Mouse (Mus musculus): ENCODE data around the gene Celf5.

Gene Celf5

GRCm38 (mm10) chr10:81482533-81482889, at the start of gene Celf5:
Gene Celf5, minus strand, starts transcription at chr10:81482709.
- no peak for DNase-seq (ENCODE audit: extremely low spot score, low read depth, low spot score)

GRCm38 (mm10) chr10:81526779-81527178, 44.3 kb upstream of the Celf5 start:
- DNase-seq (ENCODE audit: extremely low spot score, low read depth, low spot score): peak; percentile 42

- no peak for DNase-seq (ENCODE audit: extremely low spot score, low read depth, low spot score)
Measured at GRCm38 (mm10) chr10:81525017-81525694, 42.6 kb upstream of the Celf5 start.

- no peak for DNase-seq (ENCODE audit: extremely low spot score, low read depth, low spot score)
Measured at GRCm38 (mm10) chr10:81524051-81524605, 41.6 kb upstream of the Celf5 start, which contains the start of gene Gna15. Gene Gna15, minus strand, starts transcription at chr10:81524225.

GRCm38 (mm10) chr10:81523570-81523969, 41.1 kb upstream of the Celf5 start:
- DNase-seq (ENCODE audit: extremely low spot score, low read depth, low spot score): no peak

- DNase-seq (ENCODE audit: extremely low spot score, low read depth, low spot score): no peak
Measured at GRCm38 (mm10) chr10:81523142-81523541, 40.6 kb upstream of the Celf5 start.

- DNase-seq (ENCODE audit: extremely low spot score, low read depth, low spot score): no peak
Measured at GRCm38 (mm10) chr10:81519978-81520365, 37.5 kb upstream of the Celf5 start.

- DNase-seq (ENCODE audit: extremely low spot score, low read depth, low spot score): no peak
Measured at GRCm38 (mm10) chr10:81519227-81519977, 36.9 kb upstream of the Celf5 start.

GRCm38 (mm10) chr10:81518546-81518945, 36.0 kb upstream of the Celf5 start:
- DNase-seq (ENCODE audit: extremely low spot score, low read depth, low spot score): no peak

- DNase-seq (ENCODE audit: extremely low spot score, low read depth, low spot score): no peak
Measured at GRCm38 (mm10) chr10:81517227-81517626, 34.7 kb upstream of the Celf5 start.

- DNase-seq (ENCODE audit: extremely low spot score, low read depth, low spot score): no peak
Measured at GRCm38 (mm10) chr10:81513798-81514197, 31.3 kb upstream of the Celf5 start.

- no peak for DNase-seq (ENCODE audit: extremely low spot score, low read depth, low spot score)
Measured at GRCm38 (mm10) chr10:81510246-81510810, 27.8 kb upstream of the Celf5 start.

- DNase-seq (ENCODE audit: extremely low spot score, low read depth, low spot score): no peak
Measured at GRCm38 (mm10) chr10:81507691-81508489, 25.4 kb upstream of the Celf5 start.

- no peak for DNase-seq (ENCODE audit: extremely low spot score, low read depth, low spot score)
Measured at GRCm38 (mm10) chr10:81507095-81507494, 24.6 kb upstream of the Celf5 start.

- no peak for DNase-seq (ENCODE audit: extremely low spot score, low read depth, low spot score)
Measured at GRCm38 (mm10) chr10:81505016-81505664, 22.6 kb upstream of the Celf5 start.

- no peak for DNase-seq (ENCODE audit: extremely low spot score, low read depth, low spot score)
Measured at GRCm38 (mm10) chr10:81502658-81503057, 20.1 kb upstream of the Celf5 start.

- no peak for DNase-seq (ENCODE audit: extremely low spot score, low read depth, low spot score)
Measured at GRCm38 (mm10) chr10:81501863-81502262, 19.4 kb upstream of the Celf5 start.

GRCm38 (mm10) chr10:81500032-81500431, 17.5 kb upstream of the Celf5 start, which contains the start of gene S1pr4:
Gene S1pr4, minus strand, starts transcription at chr10:81500132.
- DNase-seq (ENCODE audit: extremely low spot score, low read depth, low spot score): no peak

- no peak for DNase-seq (ENCODE audit: extremely low spot score, low read depth, low spot score)
Measured at GRCm38 (mm10) chr10:81499250-81499901, 16.9 kb upstream of the Celf5 start.
